Mouse (Mus musculus): ENCODE data around the gene Csf3. TPM values are rescaled to one million over a fixed set of nuclear protein-coding genes. Genes with fewer than 3 reads are reported as not detected.

Gene Csf3
- not detected for polyA plus RNA-seq (2017; shearing (Covaris generic))

GRCm38 (mm10) chr11:98701213-98701670, at the start of gene Csf3:
Gene Csf3, plus strand, starts transcription at chr11:98701263.

DNA sequence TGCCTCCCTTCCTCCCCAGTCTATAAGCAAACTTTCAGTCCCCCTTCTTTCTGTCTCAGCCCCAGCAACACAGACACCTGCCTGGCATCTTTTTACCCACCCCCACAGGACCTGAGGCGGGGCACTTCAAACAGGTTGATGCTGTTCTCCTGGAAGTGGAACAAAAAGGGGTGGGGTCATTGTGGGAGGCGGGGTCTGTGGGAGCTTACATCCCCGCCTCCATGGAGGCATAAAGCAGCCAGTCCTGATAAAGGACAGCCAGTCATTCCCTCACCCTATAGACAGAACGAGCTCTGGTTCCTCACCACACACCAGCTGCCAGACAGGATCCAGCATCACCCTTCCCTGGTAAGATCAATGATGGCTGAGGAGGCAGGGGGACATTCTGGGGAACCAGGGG, 37.0 kb upstream of the Csf3 start, which contains the start of gene Gsdma:
TSS of gene Gsdma (plus strand) at position 261 of the 400 bp plus-strand sequence.

GRCm38 (mm10) chr11:98681786-98682745, 19.0 kb upstream of the Csf3 start, which contains the start of gene Psmd3:
Gene Psmd3, plus strand, starts transcription at chr11:98682554.

GRCm38 (mm10) chr11:98729119-98729588, 28.1 kb downstream of the Csf3 start, which contains the start of gene Med24:
Gene Med24, minus strand, starts transcription at chr11:98729435.

GRCm38 (mm10) chr11:98740393-98741050, 39.5 kb downstream of the Csf3 start, which contains the start of gene Thra:
Gene Thra, plus strand, starts transcription at chr11:98740638.

Other genes with a start within 250 kb of the Csf3 start
- gene Ikzf3, start 155.2 kb upstream of the Csf3 start, polyA plus RNA-seq (2017; shearing (Covaris generic)): 123 TPM
- gene Zpbp2, start 150.2 kb upstream of the Csf3 start, polyA plus RNA-seq (2017; shearing (Covaris generic)): 3.6 TPM
- 53.4 TPM for gene Ormdl3, start 113.9 kb upstream of the Csf3 start, polyA plus RNA-seq (2017; shearing (Covaris generic))
- gene Lrrc3c, start 103.0 kb upstream of the Csf3 start, polyA plus RNA-seq (2017; shearing (Covaris generic)): not detected
- 1.9 TPM for gene Gm12355, start 75.6 kb upstream of the Csf3 start, polyA plus RNA-seq (2017; shearing (Covaris generic))
- not detected for gene Gsdma3, start 74.9 kb upstream of the Csf3 start, polyA plus RNA-seq (2017; shearing (Covaris generic))
- not detected for gene Gsdma2, start 54.5 kb upstream of the Csf3 start, polyA plus RNA-seq (2017; shearing (Covaris generic))
- gene Gsdma, start 36.9 kb upstream of the Csf3 start, polyA plus RNA-seq (2017; shearing (Covaris generic)): not detected
- gene Psmd3, start 18.7 kb upstream of the Csf3 start, polyA plus RNA-seq (2017; shearing (Covaris generic)): 94.6 TPM
- 41.9 TPM for gene Med24, start 28.2 kb downstream of the Csf3 start, polyA plus RNA-seq (2017; shearing (Covaris generic))
- 5.7 TPM for gene Thra, start 39.4 kb downstream of the Csf3 start, polyA plus RNA-seq (2017; shearing (Covaris generic))
- gene Nr1d1, start 74.1 kb downstream of the Csf3 start, polyA plus RNA-seq (2017; shearing (Covaris generic)): 9.3 TPM
- 21.3 TPM for gene Msl1, start 94.3 kb downstream of the Csf3 start, polyA plus RNA-seq (2017; shearing (Covaris generic))
- 84.8 TPM for gene Casc3, start 103.6 kb downstream of the Csf3 start, polyA plus RNA-seq (2017; shearing (Covaris generic))
- gene Rapgefl1, start 135.5 kb downstream of the Csf3 start, polyA plus RNA-seq (2017; shearing (Covaris generic)): 0.26 TPM
- gene Wipf2, start 162.4 kb downstream of the Csf3 start, polyA plus RNA-seq (2017; shearing (Covaris generic)): 5.6 TPM
- gene Cdc6, start 206.5 kb downstream of the Csf3 start, polyA plus RNA-seq (2017; shearing (Covaris generic)): 0.52 TPM
- gene Rara, start 226.6 kb downstream of the Csf3 start, polyA plus RNA-seq (2017; shearing (Covaris generic)): 44.3 TPM